Mouse (Mus musculus): ENCODE measurements around the gene Muc13.

Muc13 gene

DNA sequence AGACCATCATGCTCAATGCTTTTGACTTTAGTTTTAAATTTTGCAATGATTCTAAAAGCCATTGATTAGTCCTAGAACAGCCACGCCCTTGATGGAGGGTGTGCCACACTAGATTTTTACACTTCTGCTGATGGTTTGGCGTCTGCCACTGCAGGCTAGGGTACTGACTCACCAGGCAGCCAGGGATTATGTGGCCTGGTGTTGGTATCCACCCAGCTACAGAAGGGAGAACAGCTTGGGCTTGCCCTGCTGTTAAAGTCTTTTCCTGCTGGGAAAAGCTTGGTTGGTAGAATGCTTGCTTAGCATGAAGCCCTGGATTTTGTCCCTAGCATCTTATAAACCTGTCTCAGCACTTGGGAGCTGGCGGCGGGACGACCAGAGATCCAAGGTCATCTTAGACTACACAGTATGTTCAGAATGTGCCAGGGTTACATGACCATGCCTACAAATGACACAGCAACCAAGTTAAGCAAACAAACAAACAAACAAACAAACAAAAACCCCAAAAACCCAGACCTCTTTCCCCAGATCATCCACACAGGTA is 69.4 kb downstream of the Muc13 start:
- DNase-seq (ENCODE audit: low read depth), result no peak

Data from naive thymus-derived CD4-positive, alpha-beta T cell, adult 2 months (primary cell).